Mouse (Mus musculus): ENCODE measurements around the gene Tepp. TPM values are rescaled to one million over a fixed set of nuclear protein-coding genes. Genes with fewer than 3 reads are reported as not detected.
A peak's percentile ranks its signal among the peaks of the same experiment; 100 is the strongest.

Gene Tepp
- polyA plus RNA-seq, 1 experiment from 2014 or later: 6.6 TPM

DNA sequence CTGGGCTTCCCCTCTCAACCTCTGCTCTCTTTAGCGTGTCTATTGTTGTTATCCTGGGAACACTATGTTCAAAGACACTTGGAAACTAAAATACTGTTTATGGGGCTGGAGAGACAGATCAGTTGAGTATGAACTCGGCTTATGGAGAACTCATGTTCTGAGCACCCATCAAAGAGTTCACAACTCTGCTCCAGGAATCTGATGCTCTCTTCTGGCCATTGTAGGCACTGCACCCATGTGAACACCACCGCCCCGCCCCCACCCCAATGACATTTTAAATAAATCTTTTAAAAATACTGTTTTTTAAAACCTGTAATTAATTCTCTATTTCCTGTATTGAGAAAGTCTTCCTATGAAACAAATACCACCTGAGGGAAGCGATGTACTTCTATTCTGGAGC, 8.0 kb upstream of the Tepp start:
- Histone ChIP-seq H3K9me3 (ENCODE audit: control insufficient read depth, low read length) (no peaks in the 10 kb centered on the region), H3K4me2 (ENCODE audit: low read length) (no peak overlapping the region), H3K4me1 (ENCODE audit: control insufficient read depth, insufficient read depth, low read depth, low read length) (no peaks in the 10 kb centered on the region), H3K27me3 (replicated peaks; ENCODE audit: control insufficient read depth, insufficient read depth, low read length) (no peaks in the 10 kb centered on the region), H3K4me3 (ENCODE audit: low read length) (no peak overlapping the region), H3K27ac (ENCODE audit: low read depth, low read length) (no peak overlapping the region), H3K36me3 (ENCODE audit: control insufficient read depth, insufficient read depth, low read length) (no peaks in the 10 kb centered on the region), H3K9ac (ENCODE audit: low read depth, low read length) (no peak overlapping the region)
- ATAC-seq: no peak
- 22% methylated on average over 5 of the region's 5 CpGs for WGBS

DNA sequence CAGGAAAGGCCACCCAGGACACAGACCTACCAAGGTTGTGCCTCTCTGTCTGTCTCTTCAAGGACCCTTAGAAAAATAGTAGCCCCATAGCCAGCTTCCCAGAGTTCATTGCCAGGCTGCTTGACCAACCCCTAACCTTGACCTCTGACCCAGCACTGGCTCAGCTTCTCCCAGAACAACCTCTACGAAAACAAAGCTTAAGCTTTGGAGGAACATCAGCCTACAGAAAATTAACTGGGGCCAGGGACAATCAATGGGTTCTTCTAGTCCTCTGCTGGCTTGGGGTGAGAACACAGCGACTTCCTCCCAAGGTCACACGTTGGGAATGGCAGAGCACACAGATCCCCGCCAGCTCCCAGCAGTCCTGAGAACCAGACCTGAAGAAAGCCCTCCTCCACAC, 4.8 kb upstream of the Tepp start:
- Histone ChIP-seq H3K4me3 (ENCODE audit: low read length) (no peak overlapping the region), H3K4me1 (ENCODE audit: control insufficient read depth, insufficient read depth, low read depth, low read length) (no peaks in the 10 kb centered on the region), H3K9me3 (ENCODE audit: control insufficient read depth, low read length) (no peaks in the 10 kb centered on the region), H3K9ac (ENCODE audit: low read depth, low read length) (no peak overlapping the region), H3K27ac (ENCODE audit: low read depth, low read length) (no peak overlapping the region), H3K4me2 (ENCODE audit: low read length) (no peak overlapping the region), H3K36me3 (ENCODE audit: control insufficient read depth, insufficient read depth, low read length) (no peaks in the 10 kb centered on the region), H3K27me3 (replicated peaks; ENCODE audit: control insufficient read depth, insufficient read depth, low read length) (no peaks in the 10 kb centered on the region)
- WGBS: 69% methylated on average over 4 of the region's 4 CpGs
- ATAC-seq: no peak

DNA sequence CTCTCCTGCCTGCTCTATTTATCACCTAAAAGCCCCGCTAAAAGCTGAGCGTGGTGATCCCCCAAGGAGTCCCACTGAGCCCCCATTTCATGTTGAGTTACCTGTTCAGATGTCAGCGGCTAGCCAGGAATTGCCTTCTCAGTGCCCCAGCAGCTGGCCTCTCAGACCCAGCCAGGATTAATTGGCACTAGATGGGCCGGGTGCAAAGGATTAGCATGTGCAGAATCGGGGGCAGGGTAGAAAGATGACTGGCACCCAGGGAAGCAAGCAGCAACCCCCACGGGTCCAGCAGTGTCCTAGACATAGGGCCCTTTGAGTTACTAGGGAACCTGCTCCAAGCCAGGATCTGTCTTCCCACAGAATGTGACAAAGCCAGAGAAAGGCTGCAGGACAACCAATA, 3.9 kb upstream of the Tepp start, which contains the start of gene Cngb1:
Gene Cngb1 (minus strand): TSS at position 155 of the 400 bp plus-strand sequence.
- H3K4me1 ChIP-seq (ENCODE audit: control insufficient read depth, insufficient read depth, low read depth, low read length): no peaks in the 10 kb centered on the region
- H3K9me3 ChIP-seq (ENCODE audit: control insufficient read depth, low read length): no peaks in the 10 kb centered on the region
- H3K27me3 ChIP-seq (replicated peaks; ENCODE audit: control insufficient read depth, insufficient read depth, low read length): no peaks in the 10 kb centered on the region
- no peak within 1 kb of the TSS for H3K9ac ChIP-seq (ENCODE audit: low read depth, low read length)
- no peaks in the 10 kb centered on the region for H3K36me3 ChIP-seq (ENCODE audit: control insufficient read depth, insufficient read depth, low read length)
- no peak within 1 kb of the TSS for H3K4me2 ChIP-seq (ENCODE audit: low read length)
- no peak within 1 kb of the TSS for H3K27ac ChIP-seq (ENCODE audit: low read depth, low read length)
- ATAC-seq: no peak
- 56% methylated on average over 6 of the region's 6 CpGs for WGBS
- H3K4me3 ChIP-seq (ENCODE audit: low read length): no peak within 1 kb of the TSS

DNA sequence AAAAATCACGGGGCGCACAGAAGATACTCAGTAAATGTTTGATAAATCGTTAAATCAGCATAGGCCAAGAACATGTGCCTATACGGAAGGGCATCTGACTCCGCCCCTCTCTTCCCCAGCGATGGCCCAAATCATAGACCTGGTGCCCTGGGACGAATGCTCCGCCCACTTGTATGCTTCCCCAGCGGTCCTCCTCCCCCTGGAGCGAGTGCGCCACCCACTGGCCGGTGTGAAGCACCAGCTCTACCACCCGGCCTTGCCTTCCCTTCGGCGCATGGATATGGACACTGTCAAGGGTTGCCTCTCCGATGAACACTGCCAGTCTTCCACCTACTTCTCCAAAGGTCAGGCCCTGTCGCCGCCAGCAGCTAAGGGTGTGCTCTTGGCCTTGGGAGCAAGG, 2.5 kb downstream of the Tepp start:
- no peaks in the 10 kb centered on the region for H3K9me3 ChIP-seq (ENCODE audit: control insufficient read depth, low read length)
- 69% methylated on average over 18 of the region's 18 CpGs for WGBS
- no peaks in the 10 kb centered on the region for H3K36me3 ChIP-seq (ENCODE audit: control insufficient read depth, insufficient read depth, low read length)
- H3K4me2 ChIP-seq (ENCODE audit: low read length): no peak overlapping the region
- no peak for ATAC-seq
- no peak overlapping the region for H3K9ac ChIP-seq (ENCODE audit: low read depth, low read length)
- H3K27ac ChIP-seq (ENCODE audit: low read depth, low read length): no peak overlapping the region
- H3K4me1 ChIP-seq (ENCODE audit: control insufficient read depth, insufficient read depth, low read depth, low read length): no peaks in the 10 kb centered on the region
- H3K27me3 ChIP-seq (replicated peaks; ENCODE audit: control insufficient read depth, insufficient read depth, low read length): no peaks in the 10 kb centered on the region
- H3K4me3 ChIP-seq (ENCODE audit: low read length): no peak overlapping the region

DNA sequence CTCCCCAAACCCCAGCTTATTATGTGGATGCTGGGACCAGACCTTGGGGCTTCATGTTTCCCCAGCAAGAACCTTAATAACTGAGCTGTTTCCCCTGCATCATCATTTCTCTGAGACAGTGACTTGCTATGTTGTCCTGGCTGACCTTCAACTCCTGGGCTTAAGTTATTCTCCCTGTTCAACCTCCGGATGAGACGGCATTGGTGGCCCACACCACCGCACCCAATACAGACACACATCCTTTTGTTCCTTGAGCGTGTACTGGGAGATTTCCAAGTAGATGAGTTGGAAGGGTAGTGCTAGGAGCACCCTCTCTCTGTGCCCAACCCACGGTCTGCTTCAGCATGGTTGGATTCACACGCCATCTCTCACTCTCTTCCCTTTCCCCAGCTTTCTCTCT, 3.5 kb downstream of the Tepp start:
- peaks cover 4% of the 10 kb centered on the region; the same call in 1 of the 2 replicates for H3K9me3 ChIP-seq (ENCODE audit: control insufficient read depth, low read length)
- 87% methylated on average over 6 of the region's 6 CpGs for WGBS
- H3K4me1 ChIP-seq (ENCODE audit: control insufficient read depth, insufficient read depth, low read depth, low read length): no peaks in the 10 kb centered on the region
- no peak overlapping the region for H3K9ac ChIP-seq (ENCODE audit: low read depth, low read length)
- no peaks in the 10 kb centered on the region for H3K36me3 ChIP-seq (ENCODE audit: control insufficient read depth, insufficient read depth, low read length)
- no peak overlapping the region for H3K4me2 ChIP-seq (ENCODE audit: low read length)
- ATAC-seq: no peak
- H3K27ac ChIP-seq (ENCODE audit: low read depth, low read length): no peak overlapping the region
- H3K4me3 ChIP-seq (ENCODE audit: low read length): no peak overlapping the region
- no peaks in the 10 kb centered on the region for H3K27me3 ChIP-seq (replicated peaks; ENCODE audit: control insufficient read depth, insufficient read depth, low read length)

DNA sequence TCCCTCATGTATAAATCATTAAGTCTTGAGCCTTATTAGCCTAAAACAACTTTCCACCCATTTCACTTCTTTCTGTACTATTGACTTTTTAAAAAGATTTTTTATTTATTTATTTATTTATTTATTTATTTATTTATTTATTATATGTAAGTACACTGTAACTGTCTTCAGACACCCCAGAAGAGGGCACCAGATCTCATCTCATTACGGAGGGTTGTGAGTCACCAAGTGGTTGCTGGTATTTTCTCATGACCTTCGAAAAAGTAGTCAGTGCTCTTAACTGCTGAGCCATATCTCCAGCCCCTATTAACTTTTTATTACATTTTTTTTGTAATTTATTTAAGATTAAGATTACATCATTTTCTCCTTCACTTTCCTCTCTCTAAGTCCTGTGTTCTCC, 4.3 kb downstream of the Tepp start:
- Histone ChIP-seq H3K4me1 (ENCODE audit: control insufficient read depth, insufficient read depth, low read depth, low read length) (peaks cover under 1% of the 10 kb centered on the region; the same call in 1 of the 2 replicates), H3K9ac (ENCODE audit: low read depth, low read length) (no peak overlapping the region), H3K36me3 (ENCODE audit: control insufficient read depth, insufficient read depth, low read length) (no peaks in the 10 kb centered on the region), H3K27ac (ENCODE audit: low read depth, low read length) (no peak overlapping the region), H3K4me3 (ENCODE audit: low read length) (no peak overlapping the region), H3K9me3 (ENCODE audit: control insufficient read depth, low read length) (peaks cover 4% of the 10 kb centered on the region; the same call in 1 of the 2 replicates), H3K4me2 (ENCODE audit: low read length) (no peak overlapping the region), H3K27me3 (replicated peaks; ENCODE audit: control insufficient read depth, insufficient read depth, low read length) (no peaks in the 10 kb centered on the region)
- WGBS: 80% methylated on average over 2 of the region's 2 CpGs
- ATAC-seq: no peak

DNA sequence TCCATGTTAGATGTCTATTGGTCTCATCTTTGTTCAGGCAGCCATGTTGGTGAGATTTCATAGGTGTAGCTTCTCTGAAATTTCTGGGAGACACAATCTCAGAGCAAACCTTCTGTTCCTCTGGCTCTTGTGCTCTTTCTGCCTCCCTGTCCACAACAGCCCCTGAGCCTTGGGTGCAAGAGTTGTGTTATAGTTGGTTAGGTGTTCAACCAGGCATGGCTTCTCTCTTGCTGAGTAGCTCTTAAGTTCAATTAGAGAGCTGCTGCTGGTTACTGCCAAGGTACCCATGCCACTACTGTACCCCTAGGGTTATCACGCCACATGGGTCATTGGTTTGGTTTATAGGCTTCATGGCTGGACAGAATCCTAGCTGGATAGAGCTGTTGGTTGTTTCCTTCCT, 5.0 kb downstream of the Tepp start:
- H3K27me3 ChIP-seq (replicated peaks; ENCODE audit: control insufficient read depth, insufficient read depth, low read length): no peaks in the 10 kb centered on the region
- no peak overlapping the region for H3K4me2 ChIP-seq (ENCODE audit: low read length)
- no peak overlapping the region for H3K4me3 ChIP-seq (ENCODE audit: low read length)
- ATAC-seq: no peak
- peaks cover 4% of the 10 kb centered on the region; the same call in 1 of the 2 replicates for H3K9me3 ChIP-seq (ENCODE audit: control insufficient read depth, low read length)
- no peaks in the 10 kb centered on the region for H3K36me3 ChIP-seq (ENCODE audit: control insufficient read depth, insufficient read depth, low read length)
- peaks cover 7% of the 10 kb centered on the region for H3K4me1 ChIP-seq (ENCODE audit: control insufficient read depth, insufficient read depth, low read depth, low read length)
- no peak overlapping the region for H3K9ac ChIP-seq (ENCODE audit: low read depth, low read length)
- 95% methylated on average over 1 of the region's 1 CpGs for WGBS
- H3K27ac ChIP-seq (ENCODE audit: low read depth, low read length): no peak overlapping the region

DNA sequence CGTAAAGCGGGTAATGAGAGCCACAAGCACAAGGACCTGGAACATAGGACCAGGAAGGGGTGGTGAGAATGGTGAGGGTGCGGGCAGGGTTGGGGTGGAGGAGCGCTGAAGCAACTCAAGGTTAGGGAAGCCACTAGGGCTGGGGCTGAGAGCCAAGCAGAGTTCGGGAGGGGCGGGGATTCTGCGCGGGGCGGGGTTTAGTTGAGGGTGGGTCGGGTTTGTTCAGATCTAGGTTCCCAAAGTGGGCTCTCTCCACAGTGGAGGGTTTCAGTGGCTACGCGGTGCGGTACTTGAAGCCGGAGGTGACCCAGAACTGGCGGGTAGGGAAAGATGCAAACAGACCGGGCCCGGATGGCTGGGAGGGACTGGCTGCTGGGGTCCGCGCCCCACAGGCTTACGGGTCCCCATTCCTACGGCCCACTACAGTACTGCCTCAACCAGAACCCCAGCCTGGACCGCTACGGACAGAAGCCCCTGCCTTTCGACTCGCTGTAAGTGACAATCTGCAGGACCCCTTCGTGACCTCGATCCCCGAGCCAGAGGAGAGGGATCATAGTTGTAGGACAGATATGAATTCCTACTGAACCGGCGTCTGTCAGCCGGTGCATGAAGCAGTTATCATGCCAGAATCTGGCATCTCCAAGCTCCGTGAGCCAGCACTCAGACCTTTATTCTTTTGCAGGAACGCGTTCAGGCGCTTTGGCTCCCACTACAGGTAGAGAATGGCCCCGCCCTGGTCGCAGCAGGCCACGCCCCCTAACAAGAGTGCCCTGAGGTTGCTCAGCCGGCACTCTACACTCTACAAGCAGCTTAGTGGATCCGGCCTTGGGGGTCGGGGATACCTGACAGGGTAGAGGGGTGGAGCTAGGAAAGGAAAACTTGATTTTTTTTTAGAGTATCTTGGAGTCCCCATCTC, 10.1 kb downstream of the Tepp start:
- H3K9me3 ChIP-seq (ENCODE audit: control insufficient read depth, low read length): peaks cover 4% of the 10 kb centered on the region; the same call in 1 of the 2 replicates
- H3K27ac ChIP-seq (ENCODE audit: low read depth, low read length): peak overlapping the region; percentile 36
- ATAC-seq: peak; percentile 76
- peak overlapping the region; percentile 70 for H3K9ac ChIP-seq (ENCODE audit: low read depth, low read length)
- peak overlapping the region; percentile 94 for H3K4me2 ChIP-seq (ENCODE audit: low read length)
- peaks cover 3% of the 10 kb centered on the region; the same call in 1 of the 2 replicates for H3K36me3 ChIP-seq (ENCODE audit: control insufficient read depth, insufficient read depth, low read length)
- H3K4me3 ChIP-seq (ENCODE audit: low read length): peak overlapping the region; percentile 52
- WGBS: 2% methylated on average over 41 of the region's 41 CpGs
- no peaks in the 10 kb centered on the region for H3K27me3 ChIP-seq (replicated peaks; ENCODE audit: control insufficient read depth, insufficient read depth, low read length)
- peaks cover 10% of the 10 kb centered on the region for H3K4me1 ChIP-seq (ENCODE audit: control insufficient read depth, insufficient read depth, low read depth, low read length)

DNA sequence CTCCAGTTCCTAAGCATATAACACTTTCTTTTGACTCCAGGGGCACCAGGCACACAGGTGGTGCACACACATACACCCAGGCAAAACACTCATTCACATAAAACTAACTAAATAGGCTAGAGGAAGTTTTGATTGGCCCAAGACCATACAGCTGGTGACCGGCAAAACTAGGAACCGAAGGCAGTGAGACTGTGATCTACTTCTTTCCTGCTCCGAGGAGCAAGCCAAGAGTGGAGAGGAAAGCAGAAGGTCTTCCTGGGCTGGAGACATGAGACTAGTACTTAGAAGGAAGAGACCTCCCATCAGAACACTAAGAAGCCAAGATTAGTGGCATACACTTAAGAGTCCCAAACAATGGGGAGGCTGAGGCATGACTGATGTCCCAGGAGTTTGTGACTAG, 12.8 kb downstream of the Tepp start:
- no peak overlapping the region for H3K4me3 ChIP-seq (ENCODE audit: low read length)
- peaks cover 1% of the 10 kb centered on the region; the same call in 1 of the 2 replicates for H3K9me3 ChIP-seq (ENCODE audit: control insufficient read depth, low read length)
- H3K36me3 ChIP-seq (ENCODE audit: control insufficient read depth, insufficient read depth, low read length): peaks cover 21% of the 10 kb centered on the region
- 85% methylated on average over 3 of the region's 3 CpGs for WGBS
- no peak overlapping the region for H3K4me2 ChIP-seq (ENCODE audit: low read length)
- peaks cover 13% of the 10 kb centered on the region for H3K4me1 ChIP-seq (ENCODE audit: control insufficient read depth, insufficient read depth, low read depth, low read length)
- H3K27ac ChIP-seq (ENCODE audit: low read depth, low read length): no peak overlapping the region
- H3K27me3 ChIP-seq (replicated peaks; ENCODE audit: control insufficient read depth, insufficient read depth, low read length): no peaks in the 10 kb centered on the region
- no peak for ATAC-seq
- no peak overlapping the region for H3K9ac ChIP-seq (ENCODE audit: low read depth, low read length)
